Mouse (Mus musculus) C2C12 (cell line): ENCODE results near the gene Fto. TPM values are rescaled to one million over a fixed set of nuclear protein-coding genes. Genes with fewer than 3 reads are reported as not detected.

Experiments
- H3K27me3 ChIP-seq: one replicate; pipeline ENCODE4 v1.6.1; 2011; ENCODE audit not compliant: control insufficient read depth, insufficient read depth, insufficient read length
- H3K36me3 ChIP-seq: one replicate; pipeline ENCODE4 v1.6.1; 2011; ENCODE audit not compliant: control insufficient read depth, insufficient read depth
- H3K4me3 ChIP-seq: one replicate; pipeline ENCODE4 v1.5.1; 2011; ENCODE audit warnings: mild to moderate bottlenecking, control low read depth; ENCODE audit not compliant: poor library complexity, insufficient read depth, severe bottlenecking
- H3K79me2 ChIP-seq: one replicate; pipeline ENCODE4 v1.6.1; 2011; ENCODE audit not compliant: control insufficient read depth, insufficient read depth
- H3K79me3 ChIP-seq: one replicate; pipeline ENCODE4 v1.6.1; 2011; ENCODE audit warnings: low read depth, control low read depth
- H3ac ChIP-seq: one replicate; pipeline ENCODE3; 2011; ENCODE audit warnings: low read depth; ENCODE audit not compliant: control insufficient read depth, insufficient read length
- CEBPB ChIP-seq: IDR thresholded peaks from one replicate; pipeline ENCODE4 v1.6.1; 2011; ENCODE audit warnings: low read depth, mild to moderate bottlenecking, control low read depth, moderate library complexity
- CTCF ChIP-seq: IDR thresholded peaks from one replicate; pipeline ENCODE4 v1.5.1; 2011; ENCODE audit not compliant: control insufficient read depth, insufficient read depth, insufficient read length
- FOSL1 ChIP-seq: IDR thresholded peaks from one replicate; pipeline ENCODE4 v1.8.0; 2011; ENCODE audit warnings: mild to moderate bottlenecking, low read length; ENCODE audit not compliant: poor library complexity, insufficient read depth, severe bottlenecking
- MAX ChIP-seq: IDR thresholded peaks from one replicate; pipeline ENCODE4 v1.6.1; 2011; ENCODE audit warnings: mild to moderate bottlenecking, control low read depth
- MYOD1 ChIP-seq: IDR thresholded peaks from one replicate; pipeline ENCODE4 v1.6.1; 2011; ENCODE audit warnings: low read depth; ENCODE audit not compliant: control insufficient read depth, insufficient read length
- MYOG ChIP-seq: IDR thresholded peaks from one replicate; pipeline ENCODE4 v1.6.1; 2011; ENCODE audit not compliant: control insufficient read depth, insufficient read length; ENCODE audit errors: extremely low read depth
- USF1 ChIP-seq: IDR thresholded peaks from one replicate; pipeline ENCODE4 v1.6.1; 2011; ENCODE audit warnings: low read depth, mild to moderate bottlenecking, control low read depth, moderate library complexity
- polyA plus RNA-seq: library from polyadenylated mRNA; unstranded; fragments of >200 nt; fragmentation: generic; extraction: Trizol; gene quantifications from one replicate; pipeline ENCODE4 v1.2.1, GENCODE M21; 2012; ENCODE audit warnings: missing spikeins

The Fto gene
- polyA plus RNA-seq, 1 experiment = 39.1 TPM

DNA sequence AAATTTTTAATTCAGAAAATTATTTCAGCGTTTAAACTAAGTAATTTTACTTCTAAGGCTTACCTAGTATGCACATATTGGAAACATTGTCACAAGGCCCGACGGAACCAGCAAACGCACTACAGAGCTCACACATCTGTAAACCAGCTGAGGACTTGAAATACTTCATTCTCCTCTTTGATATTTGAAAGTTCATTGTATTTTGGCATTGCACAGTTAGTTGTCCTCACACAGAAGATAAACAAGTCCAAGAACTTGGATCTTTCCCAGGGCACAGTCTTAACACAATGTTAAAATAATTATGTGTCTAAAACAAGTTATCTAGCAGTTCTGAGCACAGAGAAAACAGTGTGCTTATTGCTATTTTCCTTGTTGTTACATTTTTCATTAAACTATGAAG lies 22.7 kb upstream of the Fto start:
- TF ChIP-seq CTCF (no peak), MAX (no peak), MYOD1 (no peak), USF1 (no peak), CEBPB (no peak)
- H3K79me3 ChIP-seq = no peaks in the 10 kb centered on the region
- no peaks in the 10 kb centered on the region for H3K27me3 ChIP-seq
- peaks cover 4% of the 10 kb centered on the region for H3K36me3 ChIP-seq
- H3K4me3 ChIP-seq = no peak overlapping the region
- H3K79me2 ChIP-seq = no peaks in the 10 kb centered on the region
- H3ac ChIP-seq = no peak overlapping the region

- TF ChIP-seq MYOG (no peak), MAX (no peak)
- Histone ChIP-seq H3K36me3 (no peaks in the 10 kb centered on the region), H3K79me3 (no peaks in the 10 kb centered on the region), H3ac (no peak overlapping the region), H3K4me3 (no peak overlapping the region), H3K27me3 (no peaks in the 10 kb centered on the region), H3K79me2 (no peaks in the 10 kb centered on the region)
Observed at GRCm38 (mm10) chr8:91295786-91296185, 17.5 kb upstream of the Fto start.

- H3K79me3 ChIP-seq = no peaks in the 10 kb centered on the region
- H3K36me3 ChIP-seq = peaks cover 7% of the 10 kb centered on the region
- H3K27me3 ChIP-seq = no peaks in the 10 kb centered on the region
- no peak overlapping the region for H3K4me3 ChIP-seq
- TF ChIP-seq CTCF (no peak), CEBPB (no peak), USF1 (no peak), MYOG (no peak), MAX (no peak)
- no peaks in the 10 kb centered on the region for H3K79me2 ChIP-seq
- no peak overlapping the region for H3ac ChIP-seq
Observed at GRCm38 (mm10) chr8:91298672-91299071, 14.7 kb upstream of the Fto start.

DNA sequence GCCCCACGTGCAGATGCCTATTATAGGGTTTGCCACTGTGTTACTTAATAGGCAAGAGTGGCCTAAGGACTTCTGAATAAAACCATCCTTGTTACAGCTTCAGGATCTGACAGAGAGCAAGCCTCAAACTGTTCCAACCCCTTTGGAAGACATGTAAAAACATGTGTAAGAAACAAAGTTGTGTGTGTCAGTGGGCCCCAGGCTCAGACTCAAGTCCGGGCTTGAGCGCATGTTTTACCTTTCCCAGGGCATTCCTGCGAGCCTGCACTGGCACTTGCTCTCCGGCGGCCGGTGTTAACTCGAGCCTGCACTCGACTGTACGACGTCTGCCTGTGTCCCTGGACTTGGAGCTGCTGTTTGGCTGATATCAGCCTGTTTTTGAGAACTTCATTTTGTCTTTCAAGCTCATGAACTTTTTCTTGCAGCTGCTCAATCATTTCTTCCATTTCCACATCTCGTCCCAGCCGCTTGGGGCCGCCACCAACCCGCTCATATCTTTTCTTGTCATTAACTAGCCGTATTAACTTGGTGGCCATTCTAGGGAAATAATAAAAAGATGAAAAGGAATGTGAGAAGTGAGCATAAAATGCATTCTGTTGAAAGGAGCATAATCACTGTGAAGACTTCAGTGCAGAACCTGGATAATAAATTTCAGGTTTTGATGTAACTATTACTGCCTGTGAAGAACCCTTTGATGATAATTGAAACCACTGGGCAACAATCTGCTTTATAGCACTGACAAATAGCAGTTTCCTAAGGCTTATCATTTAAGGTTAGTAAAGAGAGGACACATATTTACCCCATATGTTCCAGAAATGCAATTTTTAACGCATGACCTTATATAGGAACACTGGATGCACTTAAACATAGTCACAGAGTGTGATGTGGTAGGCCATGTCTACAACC lies 8.6 kb upstream of the Fto start:
- Histone ChIP-seq H3K36me3 (peaks cover 16% of the 10 kb centered on the region), H3K79me2 (no peaks in the 10 kb centered on the region), H3ac (no peak overlapping the region), H3K79me3 (no peaks in the 10 kb centered on the region), H3K27me3 (no peaks in the 10 kb centered on the region), H3K4me3 (no peak overlapping the region)
- TF ChIP-seq FOSL1 (no peak), CTCF (no peak), CEBPB (no peak), USF1 (no peak), MYOG (no peak), MYOD1 (no peak), MAX (no peak)

GRCm38 (mm10) chr8:91312342-91312741 lies 983 bp upstream of the Fto start:
- TF ChIP-seq MYOD1 (no peak), FOSL1 (no peak)

DNA sequence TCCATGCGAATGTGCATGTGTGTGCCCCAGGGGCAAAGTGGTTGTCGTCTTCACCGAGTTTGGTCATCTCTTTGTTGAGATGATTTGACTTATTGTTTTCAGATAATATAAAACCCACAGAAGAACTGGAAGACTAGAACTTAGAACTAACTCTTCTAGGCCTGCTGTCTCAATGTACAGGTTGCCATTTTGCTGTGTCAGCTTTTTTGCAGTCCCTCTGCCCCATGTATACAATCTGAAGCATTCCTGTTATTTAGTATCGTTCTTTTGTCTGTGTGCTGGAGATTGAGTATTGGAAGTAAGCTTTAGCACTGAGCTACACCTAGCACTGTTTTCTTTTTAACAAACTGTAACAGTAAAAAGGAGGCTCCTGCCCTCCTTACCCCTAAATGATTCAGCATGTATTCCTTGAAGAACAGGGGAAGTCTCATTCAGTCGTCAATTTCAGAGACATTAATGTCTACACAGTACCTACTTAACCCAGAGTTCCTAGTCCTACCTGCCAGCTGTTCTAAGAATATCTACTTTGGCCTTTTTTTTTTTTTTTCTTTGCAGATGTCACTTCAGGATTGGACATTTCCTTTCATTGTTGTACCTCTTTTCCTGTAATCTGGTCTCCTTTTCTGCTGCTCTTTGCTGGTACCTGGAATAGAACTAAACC lies 4.4 kb downstream of the Fto start:
- Histone ChIP-seq H3K79me2 (peaks cover 92% of the 10 kb centered on the region), H3K79me3 (peaks cover 82% of the 10 kb centered on the region)
- TF ChIP-seq MAX = no peak
- no peak for TF ChIP-seq MYOD1
- TF ChIP-seq CEBPB = no peak
- no peak for TF ChIP-seq USF1
- TF ChIP-seq FOSL1 = no peak
- no peak for TF ChIP-seq MYOG
- TF ChIP-seq CTCF = no peak

More at GRCm38 (mm10) chr8:91312342-91312741, 983 bp upstream of the Fto start:
- Histone ChIP-seq H3K79me3 (peaks cover 37% of the 10 kb centered on the region), H3K27me3 (no peaks in the 10 kb centered on the region), H3ac (no peak overlapping the region), H3K79me2 (peaks cover 39% of the 10 kb centered on the region), H3K36me3 (no peaks in the 10 kb centered on the region), H3K4me3 (peak overlapping the region; percentile 61)

More for the DNA sequence above, 4.4 kb downstream of the Fto start:
- H3K27me3 ChIP-seq = no peaks in the 10 kb centered on the region
- no peak overlapping the region for H3K4me3 ChIP-seq
- peaks cover 3% of the 10 kb centered on the region for H3K36me3 ChIP-seq
- no peak overlapping the region for H3ac ChIP-seq
